Mouse (Mus musculus) R1 (cell line): Measurements from ENCODE around the gene Cdh3.

ENCODE experiments used
- DNase-seq: peaks from one replicate; pipeline ENCODE4 v3.0.0-alpha.2; 2018; ENCODE audit warnings: low read depth, low spot score

Cdh3 gene

GRCm38 (mm10) chr8:106606601-106607145 is 96.0 kb downstream of the Cdh3 start:
- DNase-seq, result peak; percentile 51
